Mouse (Mus musculus) gastrocnemius, adult 8-10 months (tissue): ENCODE measurements around the gene Rnps1. TPM values are rescaled to one million over a fixed set of nuclear protein-coding genes. Genes with fewer than 3 reads are reported as not detected.
A peak's percentile ranks its signal among the peaks of the same experiment; 100 is the strongest.
"Not testable (repeated sequence)": the region's sequence is repeated elsewhere in the genome, so short reads cannot be mapped to it uniquely, and the experiment has no call there.

ENCODE experiments used
- DNase-seq, 2 experiments: peaks; one replicate each; pipeline ENCODE4 v3.0.0; 2022; ENCODE audit warnings: low spot score in 2 of 2
- total RNA-seq, 4 experiments: library from RNA; stranded (reverse); gene quantifications; 2 replicates each; pipeline ENCODE4 v1.2.4; 2022

Rnps1 gene
- total RNA-seq, 4 experiments from 2014 or later: 51.0 to 54.1 (median 52.4) TPM

- no peak for DNase-seq
These were observed 12.8 kb downstream of the Rnps1 start for GRCm38 (mm10) chr17:24427170-24427557.

- DNase-seq: peak; percentile 43 to 52
These were observed 15.0 kb downstream of the Rnps1 start for GRCm38 (mm10) chr17:24429201-24429983.

GRCm38 (mm10) chr17:24437016-24437415 lies 22.7 kb downstream of the Rnps1 start:
- DNase-seq: no peak

GRCm38 (mm10) chr17:24440377-24440776 lies 26.0 kb downstream of the Rnps1 start:
- no peak for DNase-seq

- no peak for DNase-seq
These were observed 26.8 kb downstream of the Rnps1 start for GRCm38 (mm10) chr17:24441148-24441547.

GRCm38 (mm10) chr17:24442107-24442506 lies 27.7 kb downstream of the Rnps1 start:
- DNase-seq: no peak

- no peak for DNase-seq
These were observed 28.3 kb downstream of the Rnps1 start, which contains the start of gene Dnase1l2 for GRCm38 (mm10) chr17:24442632-24443155. Gene Dnase1l2, minus strand, starts transcription at chr17:24443105.

GRCm38 (mm10) chr17:24443409-24443808 lies 29.0 kb downstream of the Rnps1 start:
- DNase-seq: no peak

GRCm38 (mm10) chr17:24446590-24446989 lies 32.2 kb downstream of the Rnps1 start:
- DNase-seq: no peak

- no peak for DNase-seq
These were observed 35.1 kb downstream of the Rnps1 start for GRCm38 (mm10) chr17:24449507-24449906.

- no peak for DNase-seq
These were observed 36.9 kb downstream of the Rnps1 start for GRCm38 (mm10) chr17:24451220-24451619.

- DNase-seq: no peak
These were observed 39.0 kb downstream of the Rnps1 start for GRCm38 (mm10) chr17:24453372-24453771.

- no peak for DNase-seq
These were observed 39.9 kb downstream of the Rnps1 start for GRCm38 (mm10) chr17:24454218-24454755.

- DNase-seq: peak; percentile 97 to 99
These were observed 40.6 kb downstream of the Rnps1 start for GRCm38 (mm10) chr17:24454756-24455522.

GRCm38 (mm10) chr17:24455523-24456206 lies 41.3 kb downstream of the Rnps1 start:
- DNase-seq: not testable (repeated sequence)

GRCm38 (mm10) chr17:24461580-24461979 lies 47.2 kb downstream of the Rnps1 start:
- no peak for DNase-seq

- no peak for DNase-seq
These were observed 48.6 kb downstream of the Rnps1 start for GRCm38 (mm10) chr17:24462932-24463331.

GRCm38 (mm10) chr17:24463374-24464133 lies 49.2 kb downstream of the Rnps1 start:
- no peak for DNase-seq

- no peak for DNase-seq
These were observed 54.4 kb downstream of the Rnps1 start for GRCm38 (mm10) chr17:24468636-24469246.

- no peak for DNase-seq
These were observed 55.1 kb downstream of the Rnps1 start for GRCm38 (mm10) chr17:24469336-24469909.
